Mouse (Mus musculus): ENCODE measurements around the gene Rtp4.
A peak's percentile ranks its signal among the peaks of the same experiment; 100 is the strongest.

Rtp4 gene

GRCm38 (mm10) chr16:23513401-23513800 is 6.7 kb upstream of the Rtp4 start:
- no peak for DNase-seq (ENCODE audit: low spot score)

DNA sequence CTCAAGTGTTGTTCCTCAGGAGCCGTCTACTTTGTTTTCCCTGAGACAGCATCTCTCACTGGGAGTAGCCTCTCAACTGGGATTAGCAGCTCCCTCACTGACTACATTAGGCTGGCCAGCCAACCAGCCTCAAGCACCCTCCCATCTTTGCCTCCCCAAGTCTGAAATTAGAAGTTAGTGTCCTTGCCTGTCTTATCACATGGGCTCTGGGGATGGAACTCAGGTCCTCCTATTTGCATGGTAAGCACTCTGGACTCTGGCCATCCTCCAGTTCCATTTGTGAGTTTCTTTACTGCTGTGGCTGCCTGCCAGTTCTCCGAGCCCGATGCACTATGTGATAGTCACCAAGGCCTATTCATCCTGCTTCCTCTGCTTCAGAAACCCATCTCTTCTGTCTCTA is 4.3 kb upstream of the Rtp4 start:
- peak; percentile 68 for DNase-seq (ENCODE audit: low spot score)

DNA sequence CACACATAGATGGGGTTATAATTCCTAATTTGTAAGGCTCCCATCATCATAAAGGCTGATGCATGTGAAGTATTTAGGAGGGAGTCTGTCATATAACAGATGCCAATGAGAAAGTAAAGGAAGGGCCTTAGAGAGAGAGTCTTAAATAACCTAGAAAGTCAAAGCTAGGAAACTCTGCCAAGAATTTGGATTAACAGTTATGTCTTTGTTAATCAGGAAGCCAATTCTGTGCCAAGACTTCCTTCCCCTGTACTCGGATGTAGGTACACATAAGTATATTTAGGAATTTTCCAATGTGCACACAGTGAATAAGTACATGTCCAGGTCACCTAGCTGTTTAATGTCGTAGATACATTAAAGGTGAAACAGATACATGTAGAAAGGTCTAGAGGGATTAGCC is 3.5 kb upstream of the Rtp4 start:
- DNase-seq (ENCODE audit: low spot score): no peak

DNA sequence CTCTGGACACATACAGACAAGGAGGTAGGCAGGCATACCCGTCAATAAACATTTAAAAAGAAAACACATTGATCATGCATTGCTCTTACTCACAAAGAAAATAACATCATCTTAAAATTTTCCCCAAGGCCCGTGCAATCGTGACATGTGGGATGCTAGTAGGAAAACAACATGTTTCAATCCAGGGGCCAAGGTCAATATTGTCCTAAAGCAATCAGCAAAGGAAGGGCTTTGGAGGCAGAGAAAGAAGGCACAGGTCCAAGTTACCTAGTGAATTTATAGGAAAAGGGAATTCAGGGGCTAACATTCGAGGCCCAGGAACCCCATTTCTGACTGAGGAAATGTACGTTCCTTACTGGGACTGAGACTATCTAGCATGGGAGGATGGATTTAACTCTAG is 2.9 kb upstream of the Rtp4 start:
- DNase-seq (ENCODE audit: low spot score): no peak

GRCm38 (mm10) chr16:23517754-23518566 is 2.1 kb upstream of the Rtp4 start:
- no peak for DNase-seq (ENCODE audit: low spot score)

DNA sequence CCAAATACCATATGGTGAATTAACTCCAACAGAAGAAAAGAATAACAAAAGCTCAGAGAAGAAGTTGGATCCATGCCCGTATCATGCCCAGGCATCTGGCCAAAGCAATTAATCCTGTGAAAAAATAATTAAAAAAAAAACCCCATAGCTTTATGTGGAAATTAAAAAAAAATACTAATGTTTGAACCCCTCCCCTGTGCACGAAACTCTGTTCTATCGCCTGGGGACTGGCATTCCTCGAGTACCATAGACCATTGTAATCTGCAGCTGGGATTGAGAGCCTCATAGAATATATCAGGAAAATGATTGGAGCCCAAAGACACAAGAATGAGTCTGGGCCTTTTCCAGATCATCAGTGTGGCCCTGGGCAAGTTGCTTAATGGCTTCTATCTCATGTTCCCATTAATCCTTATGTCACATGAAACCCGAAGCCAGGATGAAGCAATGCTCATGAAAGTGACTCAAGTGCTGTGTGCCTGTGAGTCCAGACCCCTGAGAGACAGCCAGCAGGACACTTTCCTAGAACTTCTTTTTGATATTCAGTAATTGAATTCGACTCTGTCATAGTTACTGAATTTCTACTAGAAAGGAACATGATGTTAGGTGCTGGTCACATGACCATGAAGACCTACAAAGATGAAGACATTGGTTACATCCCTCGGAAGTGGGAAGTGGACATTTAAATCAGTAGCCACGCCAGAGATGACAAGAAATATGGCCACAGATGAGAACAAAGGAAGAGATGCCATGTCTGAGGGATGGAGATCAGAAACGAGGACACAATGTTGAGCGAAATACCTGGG is 1.3 kb upstream of the Rtp4 start:
- DNase-seq (ENCODE audit: low spot score): no peak

- DNase-seq (ENCODE audit: low spot score): no peak
Measured at GRCm38 (mm10) chr16:23519771-23520170, 320 bp upstream of the Rtp4 start.

DNA sequence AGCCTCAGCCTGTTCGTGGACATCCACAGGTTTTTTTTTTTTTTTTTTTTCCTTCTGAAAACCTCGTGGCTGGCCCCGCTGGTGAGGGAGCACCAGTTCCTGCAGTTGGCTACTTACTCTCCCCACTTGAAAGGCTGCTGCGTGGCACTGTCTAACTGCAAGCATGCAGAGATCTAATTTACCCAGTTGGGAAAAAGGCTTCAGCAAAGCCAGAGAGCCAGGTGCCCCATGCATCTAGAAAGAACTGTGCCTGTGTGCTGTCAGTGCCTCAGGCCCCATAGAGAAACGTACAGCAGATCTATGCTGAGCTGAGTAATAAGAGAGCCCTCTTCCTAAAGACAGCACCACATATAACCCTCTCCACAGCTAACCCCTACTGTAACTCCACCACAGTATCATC is 1.0 kb downstream of the Rtp4 start:
- DNase-seq (ENCODE audit: low spot score): no peak

DNA sequence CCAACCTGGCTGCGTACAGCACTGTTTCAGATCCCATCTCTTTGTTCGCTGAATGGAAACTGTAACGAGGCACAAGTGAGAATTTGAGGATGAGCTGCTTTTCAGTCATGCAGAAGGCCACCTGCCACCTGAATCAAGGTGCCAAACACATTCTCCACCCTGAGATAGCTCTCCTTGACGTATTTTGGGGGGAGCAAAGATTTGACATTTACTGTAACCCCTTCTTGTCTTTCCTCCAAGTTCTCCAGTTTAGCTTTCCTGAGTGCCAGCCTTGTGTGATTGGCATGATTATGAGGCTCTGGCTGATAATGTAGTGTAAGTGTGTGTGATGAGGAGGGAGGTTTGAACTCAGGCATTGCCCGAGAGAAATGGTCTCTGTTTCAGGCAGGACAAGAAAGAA is 2.0 kb downstream of the Rtp4 start:
- no peak for DNase-seq (ENCODE audit: low spot score)

DNA sequence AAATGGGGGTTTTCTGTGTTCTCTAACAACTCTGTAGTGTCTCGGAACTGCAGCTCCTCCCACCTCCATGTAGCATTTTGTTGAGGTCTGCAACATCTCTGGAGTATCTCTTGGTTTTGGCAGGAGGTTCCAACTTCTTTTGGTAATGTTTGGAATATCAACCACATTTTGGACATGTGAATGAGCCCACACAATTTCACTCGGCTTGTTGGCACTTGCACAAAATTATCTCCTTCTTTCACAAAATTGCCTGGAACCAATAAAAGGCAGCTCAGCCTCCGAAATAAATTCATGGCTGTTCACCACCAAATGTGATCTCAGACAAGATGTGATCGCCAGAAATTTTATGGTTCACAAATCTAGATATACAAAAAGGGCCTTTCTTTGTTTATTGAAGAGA is 9.1 kb downstream of the Rtp4 start:
- DNase-seq (ENCODE audit: low spot score): no peak

DNA sequence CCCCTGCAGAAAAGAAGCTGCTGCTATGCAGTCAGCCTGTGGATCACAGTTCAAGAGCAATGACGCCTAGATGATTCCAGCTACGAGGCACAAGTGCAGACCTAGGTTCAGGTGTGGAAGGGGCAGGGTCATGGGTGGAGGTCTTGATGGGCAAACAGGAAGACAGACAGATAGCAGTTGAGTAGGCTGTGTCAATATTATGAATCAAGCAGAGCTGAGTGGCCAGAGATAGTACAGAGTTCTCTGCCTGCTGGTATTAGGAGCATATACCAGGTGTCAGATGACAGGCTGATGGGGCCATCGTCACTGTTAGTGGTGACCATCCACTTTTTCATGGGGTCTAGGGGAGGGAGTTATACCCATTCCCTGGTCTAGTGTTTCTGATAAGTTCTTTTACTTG is 13.6 kb downstream of the Rtp4 start:
- no peak for DNase-seq (ENCODE audit: low spot score)

DNA sequence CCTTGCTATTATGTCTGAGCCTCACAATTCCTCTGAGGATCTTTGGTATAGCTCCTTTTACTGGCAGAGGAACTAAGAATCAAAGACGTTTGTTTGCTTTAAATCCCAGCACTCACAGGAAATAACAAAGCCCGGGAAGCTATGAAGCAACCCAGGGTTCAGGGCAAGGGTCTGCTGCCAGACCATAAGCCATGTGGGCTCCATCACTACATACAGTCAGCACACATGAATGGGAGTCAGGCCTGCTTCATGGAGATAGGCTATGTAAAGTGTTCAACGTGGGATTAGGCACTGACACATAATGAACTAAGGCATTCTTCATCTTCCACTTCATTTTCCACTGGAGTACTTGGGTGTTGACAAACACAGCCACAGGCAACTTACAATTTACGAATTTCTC is 21.0 kb downstream of the Rtp4 start:
- DNase-seq (ENCODE audit: low spot score): no peak

DNA sequence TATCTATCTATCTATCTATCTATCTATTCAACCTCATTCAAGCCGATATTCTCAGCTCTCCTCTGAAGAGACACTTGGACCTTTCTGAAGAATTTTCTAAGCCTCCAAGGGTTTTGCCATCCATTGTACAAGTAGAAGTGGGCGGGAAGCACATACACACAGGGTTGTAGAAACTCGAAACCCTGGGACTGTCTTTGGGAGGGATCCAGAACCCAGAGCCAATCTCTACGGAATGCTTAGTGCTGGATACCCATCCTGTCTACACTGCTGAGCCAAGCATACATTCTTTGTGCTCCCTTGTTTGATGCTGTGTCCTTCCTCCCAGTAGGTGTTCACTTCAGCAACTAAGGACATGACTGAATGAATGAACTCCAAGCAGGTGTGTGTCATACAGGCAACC is 22.8 kb downstream of the Rtp4 start:
- no peak for DNase-seq (ENCODE audit: low spot score)

- no peak for DNase-seq (ENCODE audit: low spot score)
Measured at GRCm38 (mm10) chr16:23544361-23544760, 24.3 kb downstream of the Rtp4 start.

GRCm38 (mm10) chr16:23547783-23548182 is 27.7 kb downstream of the Rtp4 start:
- no peak for DNase-seq (ENCODE audit: low spot score)

GRCm38 (mm10) chr16:23550346-23550980 is 30.4 kb downstream of the Rtp4 start:
- DNase-seq (ENCODE audit: low spot score): peak; percentile 49

GRCm38 (mm10) chr16:23550981-23551582 is 31.0 kb downstream of the Rtp4 start:
- no peak for DNase-seq (ENCODE audit: low spot score)

- no peak for DNase-seq (ENCODE audit: low spot score)
Measured at GRCm38 (mm10) chr16:23554673-23555072, 34.6 kb downstream of the Rtp4 start.

DNA sequence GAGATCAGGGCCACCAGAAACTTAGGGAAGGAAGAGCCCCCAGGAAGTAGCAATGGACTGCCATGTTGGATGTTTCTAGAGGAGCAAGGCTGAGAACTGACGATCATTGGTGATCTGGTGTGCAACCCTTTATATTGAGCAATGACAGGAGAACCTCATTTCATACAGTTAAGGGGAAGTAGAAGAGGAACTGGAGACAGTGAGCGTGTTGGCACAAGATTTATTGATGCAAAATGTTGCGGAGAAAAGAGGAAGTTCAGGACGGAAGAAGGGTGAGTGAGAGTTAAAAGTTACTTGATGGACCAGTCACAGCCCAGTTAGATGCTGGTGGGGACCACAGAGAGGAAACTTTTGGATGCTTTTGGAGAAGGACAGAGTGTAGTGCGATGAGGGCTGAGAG is 37.1 kb downstream of the Rtp4 start:
- no peak for DNase-seq (ENCODE audit: low spot score)

DNA sequence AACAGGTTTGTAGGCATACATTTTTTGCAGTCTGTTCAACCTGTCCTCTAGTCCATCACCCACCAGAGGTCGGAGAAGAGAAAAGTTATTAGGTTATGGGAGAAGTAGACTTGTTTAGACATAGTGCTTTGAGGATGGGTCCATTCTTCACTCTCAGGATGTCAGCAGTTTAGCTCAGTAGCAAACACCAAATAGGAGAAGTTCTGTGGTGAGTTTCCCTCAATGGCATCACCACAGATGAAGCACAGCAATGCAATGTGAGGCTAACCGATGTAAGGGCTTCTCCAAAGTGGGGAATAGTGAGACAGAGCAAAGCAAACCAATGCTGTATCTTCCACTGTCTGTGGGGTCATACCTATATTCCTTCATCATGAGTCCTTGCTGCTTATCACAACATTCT is 37.6 kb downstream of the Rtp4 start:
- DNase-seq (ENCODE audit: low spot score): no peak

DNA sequence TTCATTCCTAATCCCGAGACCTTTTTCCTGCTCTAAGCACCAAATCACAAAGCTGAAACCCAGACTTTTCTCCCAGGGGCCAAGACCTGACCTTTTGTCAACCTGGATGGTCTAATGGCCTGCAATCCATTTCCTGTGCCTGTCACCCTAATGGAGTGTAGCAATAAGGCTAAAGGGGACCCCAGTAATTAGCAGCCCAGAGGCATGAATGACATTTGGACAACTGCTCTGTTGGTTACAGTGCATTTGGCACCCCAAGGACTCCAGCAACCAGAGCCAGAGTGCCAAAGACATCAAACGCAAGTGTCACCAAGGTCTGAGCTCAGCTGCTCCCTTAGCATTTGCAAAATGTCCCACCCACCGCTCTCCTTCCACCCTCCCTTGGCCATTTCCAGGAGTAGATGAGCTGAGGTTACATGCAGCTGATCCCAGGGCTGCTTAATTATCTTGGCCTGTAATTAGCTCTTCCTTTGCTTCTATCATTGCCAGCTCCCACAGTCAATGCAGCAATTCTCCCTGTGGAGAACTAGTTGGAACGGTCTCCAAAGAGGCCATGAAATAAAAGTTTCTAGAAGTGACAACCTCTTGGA is 48.4 kb downstream of the Rtp4 start:
- no peak for DNase-seq (ENCODE audit: low spot score)

DNA sequence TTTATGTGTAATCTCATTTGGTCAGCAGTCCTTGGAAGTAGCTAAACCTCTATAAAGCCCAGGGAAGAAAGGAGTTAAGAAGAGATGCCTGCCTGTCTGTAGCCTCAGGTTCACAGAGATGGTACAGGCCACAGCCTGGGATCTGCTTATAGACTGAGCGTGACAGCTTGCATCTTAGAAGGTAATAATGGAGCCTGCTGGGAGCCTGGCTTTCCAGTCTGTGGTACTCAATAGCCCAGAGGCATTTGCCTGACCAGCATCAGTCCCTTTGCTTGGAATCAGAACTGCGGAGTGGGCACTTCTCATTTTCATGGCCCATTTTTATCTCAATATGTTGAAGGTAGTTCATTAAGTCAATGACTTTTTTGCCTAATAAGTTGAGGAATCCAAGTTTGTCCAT is 54.5 kb downstream of the Rtp4 start:
- no peak for DNase-seq (ENCODE audit: low spot score)
